Comparison of ENCODE assay signal across 11 mouse cellular contexts in the genomic region with DNA sequence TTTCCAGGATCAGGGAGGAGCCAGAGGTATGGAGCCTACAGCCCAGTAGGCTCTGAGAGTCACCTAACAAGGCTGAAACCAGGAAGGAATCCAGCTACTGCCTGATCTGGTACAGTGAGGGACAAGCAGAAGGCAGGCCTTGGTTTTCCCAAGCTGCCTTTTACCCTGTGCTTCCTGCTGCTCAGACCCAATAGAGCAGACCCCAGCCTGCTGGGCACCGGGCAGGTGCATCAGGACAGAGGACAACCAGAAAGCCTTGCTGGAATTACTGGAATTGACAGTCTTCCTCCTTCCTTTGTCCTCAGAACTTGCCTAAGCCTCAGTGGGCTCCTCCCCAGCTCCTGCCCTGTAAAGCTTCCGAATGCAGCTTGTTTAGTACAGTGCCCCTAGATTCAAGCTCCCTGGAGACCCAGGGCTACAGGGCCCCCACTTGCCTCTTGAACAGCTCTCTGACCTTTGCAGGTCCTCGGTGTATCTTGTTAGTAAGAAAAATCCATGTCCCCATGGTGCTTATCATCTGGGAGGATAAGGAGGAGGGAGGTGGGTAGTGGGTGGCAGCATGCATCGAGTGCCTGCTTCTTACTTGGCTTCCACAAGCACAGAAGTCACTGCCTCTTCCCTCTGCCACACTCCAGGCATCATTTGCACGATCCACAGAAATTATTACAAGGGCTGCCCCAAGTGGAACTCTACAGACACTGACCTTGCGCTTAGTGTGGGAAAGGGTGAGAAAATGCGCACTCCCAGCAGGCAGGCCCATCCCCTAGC. TPM values are rescaled to one million over a fixed set of nuclear protein-coding genes. Genes with fewer than 3 reads are reported as not detected.
DNase-seq lines count a peak whose midpoint lies in the region; ATAC-seq and TF ChIP-seq lines count a peak whose summit lies in the region.
"Had no signal": no experiment of that assay in that cellular context is flagged by ENCODE, and none has a peak within 500 bp of the region (broad histone marks: within the 10 kb centered on the region; RNA-seq: fewer than 3 reads in every experiment).

No protein-coding gene starts in this region.

- TF ChIP-seq POLR2A in thymus, adult 2 months (IDR thresholded peaks at IDR 0.05; ENCODE audit: control insufficient read depth, extremely low read depth, insufficient read depth, low read length, poor library complexity): no peak

- ATAC-seq in forebrain, postnatal 0 days: no peak
- ATAC-seq in kidney, embryonic 14.5 days (ENCODE audit: low FRiP score, low TSS enrichment): no peak
- peak; percentile 35; the same call in 1 of the 2 replicates for ATAC-seq in heart, postnatal 0 days (ENCODE audit: insufficient read depth, low read depth)
- no peak for ATAC-seq in midbrain, embryonic 14.5 days (ENCODE audit: low FRiP score, low TSS enrichment)

- H3K27me3 ChIP-seq in forebrain, embryonic 10.5 days (ENCODE audit: poor library complexity, severe bottlenecking): no peaks in the 10 kb centered on the region
- H3K27me3 ChIP-seq in forebrain, postnatal 0 days (ENCODE audit: insufficient read depth, low read length): no peaks in the 10 kb centered on the region
- H3K27me3 ChIP-seq in kidney, embryonic 14.5 days (ENCODE audit: control insufficient read depth, insufficient read depth, low read length): no peaks in the 10 kb centered on the region
- 0 out of 2 replicates have a peak, but pooled peaks cover 3% of the 10 kb centered on the region for H3K27me3 ChIP-seq in heart, postnatal 0 days (ENCODE audit: control insufficient read depth, insufficient read depth, low read length)
- no peaks in the 10 kb centered on the region for H3K27me3 ChIP-seq in midbrain, embryonic 14.5 days (ENCODE audit: control insufficient read depth, insufficient read depth, low read length)
- H3K27me3 ChIP-seq in thymus, adult 2 months (ENCODE audit: control insufficient read depth, insufficient read depth, low read length): no peaks in the 10 kb centered on the region
- H3K27me3 ChIP-seq: hindbrain, embryonic 15.5 days had no signal

- no peaks in the 10 kb centered on the region for H3K36me3 ChIP-seq in forebrain, embryonic 10.5 days (replicated peaks)
- no peaks in the 10 kb centered on the region for H3K36me3 ChIP-seq in forebrain, postnatal 0 days (ENCODE audit: insufficient read depth)
- no peaks in the 10 kb centered on the region for H3K36me3 ChIP-seq in kidney, embryonic 14.5 days (ENCODE audit: control insufficient read depth, insufficient read depth, low read length)
- H3K36me3 ChIP-seq in heart, postnatal 0 days (replicated peaks; ENCODE audit: control insufficient read depth, insufficient read depth, low read length): no peaks in the 10 kb centered on the region
- no peaks in the 10 kb centered on the region for H3K36me3 ChIP-seq in midbrain, embryonic 14.5 days (ENCODE audit: control insufficient read depth, insufficient read depth, low read length)
- H3K36me3 ChIP-seq in thymus, adult 2 months (ENCODE audit: control insufficient read depth, insufficient read depth, low read length): no peaks in the 10 kb centered on the region
- H3K36me3 ChIP-seq: hindbrain, embryonic 15.5 days had no signal

- H3K27ac ChIP-seq in forebrain, embryonic 10.5 days: peak overlapping the region; percentile 64
- H3K27ac ChIP-seq in forebrain, postnatal 0 days (ENCODE audit: low read depth, low read length): no peak overlapping the region
- peak overlapping the region; percentile 18 for H3K27ac ChIP-seq in kidney, embryonic 14.5 days (ENCODE audit: low read depth, low read length)
- peak overlapping the region; percentile 46; the same call in 1 of the 2 replicates for H3K27ac ChIP-seq in heart, postnatal 0 days (ENCODE audit: low read depth)
- H3K27ac ChIP-seq in midbrain, embryonic 14.5 days (replicated peaks; ENCODE audit: low read depth, low read length): 0 out of 2 replicates have a peak overlapping the region, but pooled peaks have one; percentile 8
- no peak overlapping the region for H3K27ac ChIP-seq in thymus, adult 2 months (ENCODE audit: control insufficient read depth, insufficient read depth, low read length)
- H3K27ac ChIP-seq: hindbrain, embryonic 15.5 days had no signal

- no peak for TF ChIP-seq EP300 in heart, postnatal 0 days (IDR thresholded peaks at IDR 0.05; ENCODE audit: low read depth)

- DNase-seq in forebrain, embryonic 10.5 days (ENCODE audit: extremely low spot score, low spot score): no peak
- no peak for DNase-seq in forebrain, postnatal 0 days
- no peak for DNase-seq in kidney, postnatal 4 days
- no peak for DNase-seq in heart, postnatal 0 days (ENCODE audit: low spot score)
- no peak for DNase-seq in midbrain, embryonic 14.5 days
- DNase-seq in thymus, adult 2 months: no peak
- no peak for DNase-seq in layer of hippocampus, adult 18-20 months (ENCODE audit: low spot score in 2 of 2)
- DNase-seq: cerebellum, adult 9-10 months had no signal

- no peak overlapping the region for H3K9ac ChIP-seq in forebrain, postnatal 0 days
- H3K9ac ChIP-seq in kidney, embryonic 14.5 days (ENCODE audit: low read depth, low read length): no peak overlapping the region
- H3K9ac ChIP-seq in heart, postnatal 0 days (replicated peaks; ENCODE audit: low read depth, low read length): peak overlapping the region; percentile 34; the same call in 1 of the 2 replicates
- H3K9ac ChIP-seq in midbrain, embryonic 14.5 days (replicated peaks; ENCODE audit: low read length): peak overlapping the region; percentile 2; the same call in 1 of the 2 replicates
- H3K9ac ChIP-seq: hindbrain, embryonic 15.5 days had no signal

- no peaks in the 10 kb centered on the region for H3K9me3 ChIP-seq in forebrain, embryonic 10.5 days
- H3K9me3 ChIP-seq in forebrain, postnatal 0 days (ENCODE audit: low read length): no peaks in the 10 kb centered on the region
- no peaks in the 10 kb centered on the region for H3K9me3 ChIP-seq in kidney, embryonic 14.5 days (ENCODE audit: control insufficient read depth, low read length)
- H3K9me3 ChIP-seq in heart, postnatal 0 days (replicated peaks; ENCODE audit: control insufficient read depth, low read length): no peaks in the 10 kb centered on the region
- no peaks in the 10 kb centered on the region for H3K9me3 ChIP-seq in midbrain, embryonic 14.5 days (ENCODE audit: control insufficient read depth, low read length)
- H3K9me3 ChIP-seq: hindbrain, embryonic 15.5 days had no signal

- 44% methylated on average over 7 of the region's 7 CpGs for WGBS in forebrain, embryonic 10.5 days
- WGBS in forebrain, postnatal 0 days: 52% methylated on average over 7 of the region's 7 CpGs
- 41% methylated on average over 7 of the region's 7 CpGs for WGBS in kidney, embryonic 14.5 days
- 36% methylated on average over 7 of the region's 7 CpGs for WGBS in heart, postnatal 0 days
- 46% methylated on average over 7 of the region's 7 CpGs for whole genome bisulfite sequencing in midbrain, embryonic 14.5 days
- 91% methylated on average over 7 of the region's 7 CpGs for WGBS in thymus, adult 2 months

- H3K4me2 ChIP-seq in forebrain, postnatal 0 days (ENCODE audit: low read depth): no peak overlapping the region
- no peak overlapping the region for H3K4me2 ChIP-seq in kidney, embryonic 14.5 days (replicated peaks; ENCODE audit: low read depth, low read length)
- H3K4me2 ChIP-seq in heart, postnatal 0 days (ENCODE audit: low read depth, low read length): no peak overlapping the region
- no peak overlapping the region for H3K4me2 ChIP-seq in midbrain, embryonic 14.5 days (ENCODE audit: low read length)
- H3K4me2 ChIP-seq: hindbrain, embryonic 15.5 days had no signal

- no peak for TF ChIP-seq CTCF in forebrain, postnatal 0 days (IDR thresholded peaks at IDR 0.05; ENCODE audit: low read depth)
- TF ChIP-seq CTCF in heart, postnatal 0 days (IDR thresholded peaks at IDR 0.05; ENCODE audit: low read depth): no peak
- TF ChIP-seq CTCF in thymus, adult 2 months (IDR thresholded peaks at IDR 0.05; ENCODE audit: borderline replicate concordance, control insufficient read depth, extremely low read depth, insufficient read depth, low read length, poor library complexity): no peak

- H3K4me3 ChIP-seq in forebrain, embryonic 10.5 days: no peak overlapping the region
- no peak overlapping the region for H3K4me3 ChIP-seq in forebrain, postnatal 0 days (ENCODE audit: low read depth, low read length)
- no peak overlapping the region for H3K4me3 ChIP-seq in kidney, embryonic 14.5 days (ENCODE audit: low read length)
- H3K4me3 ChIP-seq in heart, postnatal 0 days (ENCODE audit: low read depth, low read length): no peak overlapping the region
- H3K4me3 ChIP-seq in midbrain, embryonic 14.5 days (replicated peaks; ENCODE audit: low read depth, low read length): no peak overlapping the region
- no peak overlapping the region for H3K4me3 ChIP-seq in thymus, adult 2 months (ENCODE audit: control insufficient read depth, insufficient read depth, low read length)
- H3K4me3 ChIP-seq: hindbrain, embryonic 15.5 days; megakaryocyte, embryonic 14.5 days had no signal

- H3K4me1 ChIP-seq in forebrain, embryonic 10.5 days: peaks cover 57% of the 10 kb centered on the region
- H3K4me1 ChIP-seq in forebrain, postnatal 0 days (ENCODE audit: insufficient read depth): no peaks in the 10 kb centered on the region
- peaks cover 32% of the 10 kb centered on the region for H3K4me1 ChIP-seq in kidney, embryonic 14.5 days (ENCODE audit: control insufficient read depth, insufficient read depth, low read length)
- H3K4me1 ChIP-seq in heart, postnatal 0 days (ENCODE audit: control insufficient read depth, insufficient read depth): peaks cover 17% of the 10 kb centered on the region
- 0 out of 2 replicates have a peak, but pooled peaks cover 7% of the 10 kb centered on the region for H3K4me1 ChIP-seq in midbrain, embryonic 14.5 days (ENCODE audit: control insufficient read depth, insufficient read depth, low read length)
- H3K4me1 ChIP-seq in thymus, adult 2 months (replicated peaks; ENCODE audit: control insufficient read depth, insufficient read depth, low read length): peaks cover 10% of the 10 kb centered on the region

RNA-seq across cellular contexts. Expression of gene Afdn, which starts 17.2 kb away (rescaled TPM):
- 80.9 and 82.9 TPM in 2 replicates for polyA plus RNA-seq in forebrain, embryonic 10.5 days (2016; fragmentation: Nextera tagmentation; extraction: Ambion mirVana)
- 141 and 146 TPM in 2 replicates for total RNA-seq in forebrain, postnatal 0 days (2014; rRNA removed)
- polyA plus RNA-seq in forebrain, postnatal 0 days (2015; fragmentation: Nextera tagmentation; extraction: Ambion mirVana): 92.5 and 129 TPM in 2 replicates
- polyA plus RNA-seq in kidney, embryonic 14.5 days (2014; fragmentation: Nextera tagmentation; extraction: Ambion mirVana): 96.7 and 105 TPM in 2 replicates
- 38.0 and 41.9 TPM in 2 replicates for total RNA-seq in heart, postnatal 0 days (2014; rRNA removed; ENCODE audit: low replicate concordance)
- 49.4 and 52.8 TPM in 2 replicates for polyA plus RNA-seq in heart, postnatal 0 days (2015; fragmentation: Nextera tagmentation; extraction: Ambion mirVana)
- polyA plus RNA-seq in midbrain, embryonic 14.5 days (2014; fragmentation: Nextera tagmentation; extraction: Ambion mirVana): 171 and 190 TPM in 2 replicates
- polyA plus RNA-seq in thymus, adult 2 months (2012; rRNA removed): 7.7 and 11.6 TPM in 2 replicates
- total RNA-seq in layer of hippocampus, adult 18-20 months (2021): 100 to 1,000 TPM; 101 to 105 TPM

RNA-seq across cellular contexts. Expression of gene Tcte2, which starts 18.5 kb away (rescaled TPM):
- polyA plus RNA-seq in forebrain, embryonic 10.5 days (2016; fragmentation: Nextera tagmentation; extraction: Ambion mirVana): 4.9 and 6.6 TPM in 2 replicates
- total RNA-seq in forebrain, postnatal 0 days (2014; rRNA removed): 22.7 and 22.9 TPM in 2 replicates
- 9.3 and 10.7 TPM in 2 replicates for polyA plus RNA-seq in forebrain, postnatal 0 days (2015; fragmentation: Nextera tagmentation; extraction: Ambion mirVana)
- polyA plus RNA-seq in kidney, embryonic 14.5 days (2014; fragmentation: Nextera tagmentation; extraction: Ambion mirVana): 3.4 and 4.6 TPM in 2 replicates
- 0.58 and 0.92 TPM in 2 replicates for total RNA-seq in heart, postnatal 0 days (2014; rRNA removed; ENCODE audit: low replicate concordance)
- 4.3 and 4.5 TPM in 2 replicates for polyA plus RNA-seq in heart, postnatal 0 days (2015; fragmentation: Nextera tagmentation; extraction: Ambion mirVana)
- polyA plus RNA-seq in midbrain, embryonic 14.5 days (2014; fragmentation: Nextera tagmentation; extraction: Ambion mirVana): 23.0 and 31.0 TPM in 2 replicates
- polyA plus RNA-seq in thymus, adult 2 months (2012; rRNA removed): 0.61 and 0.71 TPM in 2 replicates
- 10 to 100 TPM; 18.5 to 21.0 TPM for total RNA-seq in layer of hippocampus, adult 18-20 months (2021)

Comparison
In these comparisons a context has a peak if more than half of its experiments do, and no peak if none do; other contexts are left out.
1. H3K27ac ChIP-seq: peak in forebrain, embryonic 10.5 days (single experiment), kidney, embryonic 14.5 days (single experiment), heart, postnatal 0 days (single experiment) and midbrain, embryonic 14.5 days (single experiment); none in forebrain, postnatal 0 days (single experiment) and thymus, adult 2 months (single experiment).
2. H3K9ac ChIP-seq: peak in heart, postnatal 0 days (single experiment) and midbrain, embryonic 14.5 days (single experiment); none in forebrain, postnatal 0 days (single experiment) and kidney, embryonic 14.5 days (single experiment).